Mouse (Mus musculus) liver, postnatal 0 days (tissue): ENCODE measurements at regions not wholly inside any gene's neighbourhood (a gene's known extent, or its start where the extent isn't known, plus 50 kb on each side); places are given as distances from the start of the nearest gene placed in this dataset.

Experiments used
- CTCF ChIP-seq: sonication (generic); IDR thresholded peaks from 2 replicates; pipeline ENCODE4 v1.5.1; 2016; ENCODE audit warnings: antibody characterized with exemption, low read depth
- EP300 ChIP-seq: IDR thresholded peaks from 2 replicates; pipeline ENCODE4 v1.6.1; 2016; ENCODE audit warnings: antibody characterized with exemption, low read depth, mild to moderate bottlenecking

GRCm38 (mm10) chrX:99246051-99246450 is 110.1 kb downstream of the Efnb1 start:
- TF ChIP-seq CTCF (no peak), EP300 (no peak)
